Mouse (Mus musculus) embryonic facial prominence, embryonic 11.5 days (tissue): Measurements from ENCODE around the gene Dll3. TPM values are rescaled to one million over a fixed set of nuclear protein-coding genes. Genes with fewer than 3 reads are reported as not detected.

Source experiments
- polyA plus RNA-seq: library from polyadenylated mRNA; unstranded; fragments of >200 nt; fragmentation: Nextera tagmentation; extraction: Ambion mirVana; gene quantifications from 2 replicates; pipeline ENCODE4 v1.2.1, GENCODE M21; 2014

The Dll3 gene
- polyA plus RNA-seq, 1 experiment from 2014 or later: 9.9 TPM

Other genes with a start within 250 kb of the Dll3 start
- 0.15 and 0.18 TPM in 2 replicates for gene Fcgbp, start 231.0 kb downstream of the Dll3 start, polyA plus RNA-seq
- 0.06 TPM in 1 of 2 replicates, not detected in the other for gene 9530053A07Rik, start 172.8 kb downstream of the Dll3 start, polyA plus RNA-seq
- gene Fbl, start 132.5 kb downstream of the Dll3 start, polyA plus RNA-seq: 40.5 and 46.6 TPM in 2 replicates
- 14.1 and 14.3 TPM in 2 replicates for gene Dyrk1b, start 122.8 kb downstream of the Dll3 start, polyA plus RNA-seq
- gene Eid2, start 34.4 kb downstream of the Dll3 start, polyA plus RNA-seq: 10.4 and 19.9 TPM in 2 replicates
- 13.7 and 17.5 TPM in 2 replicates for gene Eid2b, start 24.5 kb downstream of the Dll3 start, polyA plus RNA-seq
- not detected in 2 replicates for gene Selenov, start 11.1 kb downstream of the Dll3 start, polyA plus RNA-seq
- 172 and 177 TPM in 2 replicates for gene Timm50, start 9.8 kb upstream of the Dll3 start, polyA plus RNA-seq
- 72.3 and 73.9 TPM in 2 replicates for gene Supt5, start 36.5 kb upstream of the Dll3 start, polyA plus RNA-seq
- gene Rps16, start 48.4 kb upstream of the Dll3 start, polyA plus RNA-seq: 988 and 991 TPM in 2 replicates
- 38.8 and 50.0 TPM in 2 replicates for gene Plekhg2, start 70.4 kb upstream of the Dll3 start, polyA plus RNA-seq
- gene Zfp36, start 78.0 kb upstream of the Dll3 start, polyA plus RNA-seq: 4.7 and 5.5 TPM in 2 replicates
- gene Med29, start 90.5 kb upstream of the Dll3 start, polyA plus RNA-seq: 50.1 and 50.6 TPM in 2 replicates
- 80.0 and 81.4 TPM in 2 replicates for gene Paf1, start 90.7 kb upstream of the Dll3 start, polyA plus RNA-seq
- 8.3 and 8.9 TPM in 2 replicates for gene Gmfg, start 135.2 kb upstream of the Dll3 start, polyA plus RNA-seq
- gene Lrfn1, start 149.7 kb upstream of the Dll3 start, polyA plus RNA-seq: 4.4 and 5.7 TPM in 2 replicates
- gene Ifnl2, start 208.2 kb upstream of the Dll3 start, polyA plus RNA-seq: not detected in 2 replicates
- gene Ifnl3, start 220.6 kb upstream of the Dll3 start, polyA plus RNA-seq: not detected in 2 replicates
- not detected in 2 replicates for gene Sycn, start 238.6 kb upstream of the Dll3 start, polyA plus RNA-seq
- gene Nccrp1, start 245.0 kb upstream of the Dll3 start, polyA plus RNA-seq: not detected in 2 replicates